Mouse (Mus musculus): ENCODE measurements around the gene Ifnk.

DNA sequence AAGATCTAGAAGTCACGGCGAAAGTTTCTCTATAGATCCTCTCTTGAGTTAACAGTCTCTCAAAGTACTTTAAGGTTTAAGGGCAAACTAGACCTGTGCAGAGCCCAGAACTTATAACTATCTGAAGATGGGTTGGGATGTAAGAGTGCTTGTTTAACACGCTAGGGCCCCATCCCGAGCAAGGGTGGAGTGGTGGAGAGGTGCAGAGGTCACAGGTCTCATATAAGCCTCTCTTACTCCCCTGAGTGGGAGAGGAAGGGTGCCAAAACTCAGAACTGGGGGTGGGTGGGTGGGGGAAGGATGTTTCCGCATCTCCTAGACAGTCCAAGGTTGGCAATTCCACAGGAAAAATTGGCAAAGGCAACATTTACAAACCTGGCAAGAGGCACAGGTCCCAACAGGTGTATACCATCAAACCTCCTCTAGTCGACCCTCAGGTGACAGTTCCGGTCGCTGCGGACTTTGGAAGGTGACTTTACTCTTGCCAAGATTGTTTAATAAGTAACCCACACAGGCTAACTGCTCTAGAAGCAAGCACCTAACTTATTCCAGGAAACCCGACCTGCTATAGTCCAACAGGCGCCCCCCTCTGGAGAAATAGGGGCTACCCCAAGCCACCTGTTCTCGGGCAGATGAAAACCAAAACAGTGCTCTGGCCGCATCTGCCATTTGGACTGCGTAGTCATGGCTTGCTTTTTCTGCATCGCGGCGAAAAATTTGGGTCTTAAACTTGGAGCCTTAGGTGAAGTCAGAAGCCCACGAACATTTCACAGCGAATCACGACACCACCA lies 3.5 kb downstream of the Ifnk start:
- TF ChIP-seq ZC3H11A (IDR thresholded peaks at IDR 0.05; ENCODE audit: borderline replicate concordance, low read depth, low read length) (no peak; the same call in 1 of the 2 replicates), MAFK (IDR thresholded peaks at IDR 0.05; ENCODE audit: insufficient read depth, low read depth, low read length) (no peak), ZNF384 (IDR thresholded peaks at IDR 0.05; ENCODE audit: low read depth, low read length) (no peak), CHD2 (IDR thresholded peaks at IDR 0.05; ENCODE audit: low read depth, low read length) (no peak), HCFC1 (IDR thresholded peaks at IDR 0.05; ENCODE audit: borderline replicate concordance, insufficient read depth, low read length) (no peak)
